Mouse (Mus musculus) gastrocnemius, adult 2 months (tissue): ENCODE results near the gene Pip5k1c. TPM values are rescaled to one million over a fixed set of nuclear protein-coding genes. Genes with fewer than 3 reads are reported as not detected.

Experiments
- DNase-seq: peaks from one replicate; pipeline ENCODE4 v3.0.0; 2022
- H3K27ac ChIP-seq: fragments of 200-600 bp; 2 replicates; pipeline ENCODE4 v1.8.1; 2022; ENCODE audit warnings: mild to moderate bottlenecking
- H3K4me3 ChIP-seq: fragments of 200-600 bp; 2 replicates; pipeline ENCODE4 v1.8.1; 2022; ENCODE audit warnings: mild to moderate bottlenecking, moderate library complexity
- CTCF ChIP-seq: fragments of 200-600 bp; IDR thresholded peaks from 2 replicates; pipeline ENCODE4 v1.8.1; 2022; ENCODE audit warnings: antibody characterized with exemption, mild to moderate bottlenecking, moderate library complexity
- intact Hi-C: fragments of 180-260 bp; cut with DNase I; formaldehyde crosslinking; loops from one replicate; pipeline ENCODE4 v1.15.1; 2025
- total RNA-seq, 2 experiments: library from RNA; stranded (reverse); gene quantifications; 2 replicates each; pipeline ENCODE4 v1.2.3; 2021

The Pip5k1c gene
- total RNA-seq, 2 experiments from 2014 or later = 20.7 to 25.0 TPM

- H3K4me3 ChIP-seq = peak overlapping the region; percentile 98
- no peak for DNase-seq
- no peak for TF ChIP-seq CTCF
- intact Hi-C loops = no loop called here
- peak overlapping the region; percentile 98 for H3K27ac ChIP-seq
Observed at GRCm38 (mm10) chr10:81321436-81321835, 28.7 kb downstream of the Pip5k1c start.

- intact Hi-C loops = loop anchor here (2.0 kb wide), 1 partner anchor 26 kb away; no protein-coding TSS in a partner anchor
- TF ChIP-seq CTCF = no peak
- H3K4me3 ChIP-seq = peak overlapping the region; percentile 98
Observed at GRCm38 (mm10) chr10:81322444-81322843, 29.7 kb downstream of the Pip5k1c start.

GRCm38 (mm10) chr10:81323141-81323775, 30.5 kb downstream of the Pip5k1c start:
- no peak for TF ChIP-seq CTCF
- no peak for DNase-seq
- Histone ChIP-seq H3K4me3 (no peak overlapping the region), H3K27ac (no peak overlapping the region)
- intact Hi-C loops = loop anchor here (2.0 kb wide), 1 partner anchor 26 kb away; no protein-coding TSS in a partner anchor

More at GRCm38 (mm10) chr10:81322444-81322843, 29.7 kb downstream of the Pip5k1c start:
- no peak for DNase-seq
- H3K27ac ChIP-seq = no peak overlapping the region

GRCm38 (mm10) chr10:81323791-81324530, 31.2 kb downstream of the Pip5k1c start:
- Histone ChIP-seq H3K4me3 (no peak overlapping the region), H3K27ac (no peak overlapping the region)
- intact Hi-C loops = loop anchor here (2.0 kb wide), 2 partner anchors 19 to 25 kb away; partner anchors contain the start of gene Gipc3
- TF ChIP-seq CTCF = no peak
- DNase-seq = no peak

- no peak for DNase-seq
- Histone ChIP-seq H3K27ac (no peak overlapping the region), H3K4me3 (no peak overlapping the region)
- no peak for TF ChIP-seq CTCF
- intact Hi-C loops = loop anchor here (2.0 kb wide), 1 partner anchor 18 kb away; the partner anchor contains the start of gene Gipc3
Observed at GRCm38 (mm10) chr10:81325176-81325575, 32.4 kb downstream of the Pip5k1c start.

- H3K27ac ChIP-seq = peak overlapping the region; percentile 76
- no peak overlapping the region for H3K4me3 ChIP-seq
- intact Hi-C loops = loop anchor here (2.0 kb wide), 1 partner anchor 17 kb away; the partner anchor contains the start of gene Gipc3
- no peak for DNase-seq
- no peak for TF ChIP-seq CTCF
Observed at GRCm38 (mm10) chr10:81325781-81326180, 33.0 kb downstream of the Pip5k1c start.

GRCm38 (mm10) chr10:81326858-81327257, 34.1 kb downstream of the Pip5k1c start:
- intact Hi-C loops = no loop called here
- H3K27ac ChIP-seq = peak overlapping the region; percentile 76
- peak; percentile 46 for DNase-seq
- no peak for TF ChIP-seq CTCF
- H3K4me3 ChIP-seq = peak overlapping the region; percentile 45

- Histone ChIP-seq H3K27ac (peak overlapping the region; percentile 76), H3K4me3 (peak overlapping the region; percentile 50)
- intact Hi-C loops = no loop called here
- peak; percentile 34 for DNase-seq
- TF ChIP-seq CTCF = no peak
Observed at GRCm38 (mm10) chr10:81327959-81328358, 35.2 kb downstream of the Pip5k1c start.

GRCm38 (mm10) chr10:81328386-81328785, 35.6 kb downstream of the Pip5k1c start, which contains the start of gene Tbxa2r:
TSS of gene Tbxa2r (plus strand) at chr10:81328731.
- Histone ChIP-seq H3K4me3 (peak within 1 kb of the TSS; percentile 50), H3K27ac (peak within 1 kb of the TSS; percentile 76)
- no peak for TF ChIP-seq CTCF
- DNase-seq = peak; percentile 72
- intact Hi-C loops = no loop called here

- intact Hi-C loops = no loop called here
Observed at GRCm38 (mm10) chr10:81329194-81329975, 36.6 kb downstream of the Pip5k1c start.

GRCm38 (mm10) chr10:81330007-81330406, 37.2 kb downstream of the Pip5k1c start:
- H3K27ac ChIP-seq = peak overlapping the region; percentile 76
- peak overlapping the region; percentile 7 for H3K4me3 ChIP-seq
- intact Hi-C loops = no loop called here
- peak; percentile 58 for DNase-seq
- no peak for TF ChIP-seq CTCF

More at GRCm38 (mm10) chr10:81329194-81329975, 36.6 kb downstream of the Pip5k1c start:
- H3K27ac ChIP-seq = peak overlapping the region; percentile 76
- no peak for TF ChIP-seq CTCF
- DNase-seq = peak; percentile 38
- H3K4me3 ChIP-seq = peak overlapping the region; percentile 50

GRCm38 (mm10) chr10:81332277-81332676, 39.5 kb downstream of the Pip5k1c start:
- H3K4me3 ChIP-seq = no peak overlapping the region
- H3K27ac ChIP-seq = no peak overlapping the region
- DNase-seq = no peak
- intact Hi-C loops = no loop called here
- TF ChIP-seq CTCF = no peak

GRCm38 (mm10) chr10:81334324-81334723, 41.6 kb downstream of the Pip5k1c start:
- no peak for DNase-seq
- intact Hi-C loops = no loop called here
- H3K4me3 ChIP-seq = no peak overlapping the region
- TF ChIP-seq CTCF = no peak
- no peak overlapping the region for H3K27ac ChIP-seq
